Mouse (Mus musculus) cerebellum, adult 2 months (tissue): ENCODE results near the gene Cmss1. TPM values are rescaled to one million over a fixed set of nuclear protein-coding genes. Genes with fewer than 3 reads are reported as not detected.

ENCODE experiments used
- DNase-seq, 2 experiments: peaks; one replicate each; pipeline ENCODE4 v3.0.0; 2021
- H3K27ac ChIP-seq: fragments of 200-500 bp; 2 replicates; pipeline ENCODE4 v1.5.1; 2012; ENCODE audit warnings: low read length, control low read depth, inconsistent platforms; ENCODE audit not compliant: insufficient read depth
- H3K27me3 ChIP-seq: fragments of 200-500 bp; 2 replicates; pipeline ENCODE4 v1.6.1; 2012; ENCODE audit warnings: inconsistent platforms, mild to moderate bottlenecking, low read length, moderate library complexity; ENCODE audit not compliant: control insufficient read depth, insufficient read depth
- H3K4me1 ChIP-seq: fragments of 200-500 bp; 2 replicates; pipeline ENCODE4 v1.6.1; 2011; ENCODE audit warnings: low read length; ENCODE audit not compliant: control insufficient read depth, insufficient read depth
- H3K4me3 ChIP-seq: fragments of 200-500 bp; replicated peaks from 2 replicates; pipeline ENCODE3; 2011; ENCODE audit warnings: mild to moderate bottlenecking, low read depth, low read length, control low read depth; ENCODE audit not compliant: insufficient read depth
- CTCF ChIP-seq: fragments of 200-500 bp; IDR thresholded peaks from 2 replicates; pipeline ENCODE4 v1.5.1; 2011; ENCODE audit warnings: low read depth, mild to moderate bottlenecking, control low read depth, low read length, moderate library complexity, borderline replicate concordance; ENCODE audit not compliant: insufficient read depth
- POLR2A ChIP-seq: fragments of 200-500 bp; IDR thresholded peaks from 2 replicates; pipeline ENCODE4 v1.6.1; 2011; ENCODE audit warnings: low read length, control low read depth, borderline replicate concordance; ENCODE audit not compliant: insufficient read depth
- WGBS: fragments of 180-500 bp; shearing (Covaris S2); methylation state at CpG from one replicate; pipeline ENCODE4 v1.1.7; 2018; 5-methylcytosine and 5-hydroxymethylcytosine counted together
- polyA plus RNA-seq: library from polyadenylated mRNA; depleted of rRNA; stranded (reverse); fragments of >200 nt; gene quantifications from 2 replicates; pipeline ENCODE4 v1.2.3, GENCODE M21; 2012

Gene Cmss1
- polyA plus RNA-seq, 1 experiment: 9.3 TPM

GRCm38 (mm10) chr16:57506133-57506532 lies 100.5 kb downstream of the Cmss1 start:
- H3K4me1 ChIP-seq: no peaks in the 10 kb centered on the region
- no peak overlapping the region for H3K4me3 ChIP-seq
- WGBS: 94% methylated on average over 6 of the region's 6 CpGs
- no peak for DNase-seq
- no peaks in the 10 kb centered on the region for H3K27me3 ChIP-seq
- TF ChIP-seq CTCF (no peak), POLR2A (no peak)
- H3K27ac ChIP-seq: no peak overlapping the region

GRCm38 (mm10) chr16:57504728-57505127 lies 101.9 kb downstream of the Cmss1 start:
- no peak overlapping the region for H3K4me3 ChIP-seq
- 95% methylated on average over 4 of the region's 4 CpGs for WGBS
- no peaks in the 10 kb centered on the region for H3K4me1 ChIP-seq
- H3K27me3 ChIP-seq: no peaks in the 10 kb centered on the region
- no peak for DNase-seq
- TF ChIP-seq CTCF (no peak), POLR2A (no peak)
- H3K27ac ChIP-seq: no peak overlapping the region

GRCm38 (mm10) chr16:57502761-57503160 lies 103.9 kb downstream of the Cmss1 start:
- Histone ChIP-seq H3K4me3 (no peak overlapping the region), H3K27me3 (no peaks in the 10 kb centered on the region), H3K27ac (no peak overlapping the region), H3K4me1 (no peaks in the 10 kb centered on the region)
- 77% methylated on average over 5 of the region's 5 CpGs for WGBS
- DNase-seq: no peak
- no peak for TF ChIP-seq CTCF
- no peak for TF ChIP-seq POLR2A

- Histone ChIP-seq H3K27ac (no peak overlapping the region), H3K4me1 (no peaks in the 10 kb centered on the region), H3K4me3 (no peak overlapping the region), H3K27me3 (no peaks in the 10 kb centered on the region)
- DNase-seq: no peak
- no peak for TF ChIP-seq CTCF
- TF ChIP-seq POLR2A: no peak
- WGBS: 39% methylated on average over 2 of the region's 2 CpGs
These were observed 104.4 kb downstream of the Cmss1 start for GRCm38 (mm10) chr16:57502230-57502629.

GRCm38 (mm10) chr16:57500851-57501250 lies 105.8 kb downstream of the Cmss1 start:
- no peaks in the 10 kb centered on the region for H3K4me1 ChIP-seq
- no peaks in the 10 kb centered on the region for H3K27me3 ChIP-seq
- H3K4me3 ChIP-seq: no peak overlapping the region
- no peak overlapping the region for H3K27ac ChIP-seq
- TF ChIP-seq POLR2A (no peak), CTCF (no peak)
- DNase-seq: no peak
- WGBS: 74% methylated on average over 3 of the region's 3 CpGs

- Histone ChIP-seq H3K27ac (0 out of 2 replicates have a peak overlapping the region, but pooled peaks have one; percentile 13), H3K4me1 (no peaks in the 10 kb centered on the region), H3K4me3 (no peak overlapping the region), H3K27me3 (no peaks in the 10 kb centered on the region)
- TF ChIP-seq POLR2A (no peak), CTCF (no peak)
- no peak for DNase-seq
- 28% methylated on average over 10 of the region's 10 CpGs for WGBS
These were observed 110.1 kb downstream of the Cmss1 start for GRCm38 (mm10) chr16:57496437-57497173.

- 96% methylated on average over 10 of the region's 10 CpGs for WGBS
- H3K4me3 ChIP-seq: no peak overlapping the region
- H3K4me1 ChIP-seq: no peaks in the 10 kb centered on the region
- no peak overlapping the region for H3K27ac ChIP-seq
- no peak for DNase-seq
- TF ChIP-seq POLR2A (no peak), CTCF (no peak)
- no peaks in the 10 kb centered on the region for H3K27me3 ChIP-seq
These were observed 111.0 kb downstream of the Cmss1 start for GRCm38 (mm10) chr16:57495476-57496203.

- Histone ChIP-seq H3K27ac (no peak overlapping the region), H3K27me3 (no peaks in the 10 kb centered on the region), H3K4me1 (no peaks in the 10 kb centered on the region), H3K4me3 (no peak overlapping the region)
- TF ChIP-seq CTCF (no peak), POLR2A (no peak)
- DNase-seq: no peak
- WGBS: 95% methylated on average over 4 of the region's 4 CpGs
These were observed 114.8 kb downstream of the Cmss1 start for GRCm38 (mm10) chr16:57491853-57492252.
